Mouse (Mus musculus) subcutaneous adipose tissue, adult 2 months (tissue): ENCODE measurements around the gene Gm3264. TPM values are rescaled to one million over a fixed set of nuclear protein-coding genes. Genes with fewer than 3 reads are reported as not detected.

ENCODE experiments used
- polyA plus RNA-seq: library from polyadenylated mRNA; depleted of rRNA; stranded (reverse); fragments of >200 nt; gene quantifications from 2 replicates; pipeline ENCODE4 v1.2.3, GENCODE M21; 2012; ENCODE audit warnings: low replicate concordance; rRNA removed

The Gm3264 gene
- not detected in 2 replicates for polyA plus RNA-seq

GRCm38 (mm10) chr14:4855299-4855980, at the start of gene Gm3264:
TSS of gene Gm3264 (plus strand) at chr14:4855576.

DNA sequence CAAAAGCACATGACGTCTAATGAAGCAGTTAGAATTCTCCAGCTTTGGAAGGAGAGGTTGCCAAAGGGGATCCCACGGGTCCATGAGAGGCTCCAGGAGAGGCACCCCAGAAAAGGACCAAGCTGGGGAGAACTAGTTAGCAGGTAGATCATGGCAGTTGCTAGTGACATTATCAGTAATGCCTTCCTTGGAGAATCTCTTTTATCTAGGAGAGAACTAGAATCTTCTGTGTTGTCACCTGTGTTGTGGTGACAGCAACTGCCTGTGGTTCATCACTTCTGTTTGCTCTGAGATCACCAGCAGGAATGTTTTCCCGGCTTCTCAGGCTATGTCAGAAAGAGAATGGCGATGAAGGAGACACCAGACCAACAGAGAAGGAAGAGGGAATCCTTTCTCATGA, 17.6 kb upstream of the Gm3264 start, which contains the start of gene Gm3269:
Gene Gm3269, plus strand, starts transcription at position 301 of the 400 bp plus-strand sequence.

GRCm38 (mm10) chr14:4892116-4892515, 36.7 kb downstream of the Gm3264 start, which contains the start of gene Gm3278:
TSS of gene Gm3278 (plus strand) at chr14:4892416.

Other genes starting within 250 kb of the Gm3264 start
- not detected in 2 replicates for gene Gm8159, start 223.2 kb upstream of the Gm3264 start, polyA plus RNA-seq
- not detected in 2 replicates for gene Gm3239, start 191.4 kb upstream of the Gm3264 start, polyA plus RNA-seq
- not detected in 2 replicates for gene Gm7876, start 146.3 kb upstream of the Gm3264 start, polyA plus RNA-seq
- gene Gm3252, start 128.8 kb upstream of the Gm3264 start, polyA plus RNA-seq, result 0.66 TPM in 1 of 2 replicates, not detected in the other
- gene Gm9602, start 79.2 kb upstream of the Gm3264 start, polyA plus RNA-seq, result not detected in 2 replicates
- gene Gm3269, start 17.5 kb upstream of the Gm3264 start, polyA plus RNA-seq, result not detected in 2 replicates
- gene Gm3278, start 36.8 kb downstream of the Gm3264 start, polyA plus RNA-seq, result 0.09 TPM in 1 of 2 replicates, not detected in the other
- gene Gm8297, start 128.4 kb downstream of the Gm3264 start, polyA plus RNA-seq, result not detected in 2 replicates
- not detected in 2 replicates for gene Gm3298, start 160.3 kb downstream of the Gm3264 start, polyA plus RNA-seq
- gene 4930555G01Rik, start 195.1 kb downstream of the Gm3264 start, polyA plus RNA-seq, result not detected in 2 replicates
- 0.75 TPM in 1 of 2 replicates, not detected in the other for gene Gm8281, start 215.5 kb downstream of the Gm3264 start, polyA plus RNA-seq